Mouse (Mus musculus) heart, embryonic 10.5 days (tissue): ENCODE results near the gene Apob. TPM values are rescaled to one million over a fixed set of nuclear protein-coding genes. Genes with fewer than 3 reads are reported as not detected.

Experiments
- DNase-seq: peaks from one replicate; pipeline ENCODE4 v3.0.0-alpha.2; 2017; ENCODE audit warnings: low spot score
- H3K27ac ChIP-seq: fragments of 300-500 bp; sonication (generic); 2 replicates; pipeline ENCODE4 v1.5.1; 2016; ENCODE audit warnings: mild to moderate bottlenecking
- H3K27me3 ChIP-seq: fragments of 300-500 bp; sonication (generic); 2 replicates; pipeline ENCODE4 v1.6.1; 2016; ENCODE audit warnings: mild to moderate bottlenecking; ENCODE audit not compliant: poor library complexity, insufficient read depth, severe bottlenecking
- H3K36me3 ChIP-seq: fragments of 300-500 bp; sonication (generic); 2 replicates; pipeline ENCODE4 v1.6.1; 2016; ENCODE audit warnings: mild to moderate bottlenecking, moderate library complexity
- H3K4me1 ChIP-seq: fragments of 300-500 bp; sonication (generic); 2 replicates; pipeline ENCODE4 v1.6.1; 2016; ENCODE audit warnings: mild to moderate bottlenecking
- H3K4me3 ChIP-seq: fragments of 300-500 bp; sonication (generic); 2 replicates; pipeline ENCODE4 v1.5.1; 2016; ENCODE audit warnings: mild to moderate bottlenecking, moderate library complexity
- H3K9me3 ChIP-seq: fragments of 300-500 bp; sonication (generic); 2 replicates; pipeline ENCODE4 v1.6.1; 2016; ENCODE audit warnings: mild to moderate bottlenecking, moderate library complexity
- WGBS: fragments of 180-500 bp; shearing (Covaris S2); methylation state at CpG from one replicate; pipeline ENCODE4 v1.1.7; 2016; 5-methylcytosine and 5-hydroxymethylcytosine counted together
- polyA plus RNA-seq: library from polyadenylated mRNA; unstranded; fragments of >200 nt; fragmentation: Nextera tagmentation; extraction: Ambion mirVana; gene quantifications from 2 replicates; pipeline ENCODE4 v1.2.1, GENCODE M21; 2016

Gene Apob
- 0.26 and 6.3 TPM in 2 replicates for polyA plus RNA-seq

DNA sequence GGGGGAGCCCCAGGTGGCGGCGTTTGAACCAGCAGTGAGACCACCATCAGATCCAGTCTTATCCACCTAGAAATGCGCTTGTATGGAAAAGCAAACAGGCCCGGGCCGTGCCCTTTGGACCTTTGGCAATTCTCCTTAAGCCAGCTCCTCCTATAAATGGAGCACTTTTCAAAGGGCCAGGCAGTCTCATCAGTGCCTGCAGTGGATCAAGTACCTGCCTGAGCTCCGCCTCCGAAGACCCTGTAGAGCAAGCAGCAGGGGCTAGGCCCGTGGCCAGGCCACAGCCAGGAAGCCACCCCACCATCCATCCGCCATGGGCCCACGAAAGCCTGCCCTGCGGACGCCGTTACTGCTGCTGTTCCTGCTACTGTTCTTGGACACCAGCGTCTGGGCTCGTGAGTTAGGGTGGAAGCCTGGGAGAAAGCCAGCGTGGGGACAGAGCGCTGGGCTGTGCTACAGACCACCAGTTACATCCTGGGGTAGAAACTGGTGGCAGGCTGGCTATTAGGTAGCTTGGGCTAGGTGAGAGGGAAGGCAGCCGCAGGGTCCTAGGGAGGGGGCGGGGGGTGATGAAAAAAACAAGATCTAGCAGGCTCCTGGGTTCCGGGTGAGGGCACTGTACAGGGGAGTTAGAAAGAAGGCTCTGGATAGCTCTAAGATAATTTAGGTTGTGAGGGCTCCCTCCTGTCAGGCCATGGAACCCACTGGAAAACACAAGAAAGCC is at the start of gene Apob:
Gene Apob, plus strand, starts transcription at position 183 of the 724 bp plus-strand sequence.
- Histone ChIP-seq H3K9me3 (no peaks in the 10 kb centered on the region), H3K4me3 (no peak within 1 kb of the TSS), H3K27ac (no peak within 1 kb of the TSS), H3K4me1 (no peaks in the 10 kb centered on the region), H3K27me3 (0 out of 2 replicates have a peak, but pooled peaks cover 6% of the 10 kb centered on the region), H3K36me3 (no peaks in the 10 kb centered on the region)
- WGBS, result 75% methylated on average over 20 of the region's 20 CpGs
- no peak for DNase-seq

DNA sequence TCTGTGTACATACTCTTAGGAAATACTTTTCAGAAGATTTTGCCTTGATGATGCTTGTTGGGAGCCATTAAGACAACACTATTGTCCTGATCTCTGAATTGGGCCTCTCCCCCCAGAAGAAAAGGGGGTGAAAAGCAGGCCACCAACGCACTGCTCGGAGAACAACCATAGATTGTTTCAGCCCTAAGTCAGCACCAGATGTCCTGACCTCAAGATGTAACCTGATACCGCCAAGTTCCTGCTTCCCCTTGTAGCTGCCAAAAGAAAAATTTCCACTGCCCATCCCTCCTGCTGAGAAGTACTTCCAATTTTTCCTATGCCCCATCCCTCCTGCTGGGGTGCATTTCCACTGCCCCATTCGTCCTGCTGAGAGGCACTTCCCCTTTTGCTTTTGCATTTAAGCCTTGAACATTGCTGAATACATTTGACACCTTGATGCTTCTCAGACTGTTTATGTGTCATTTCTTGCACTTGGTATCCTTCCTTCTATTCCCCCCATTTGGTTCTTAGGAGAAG is 45.0 kb upstream of the Apob start:
- H3K27me3 ChIP-seq, result no peaks in the 10 kb centered on the region
- no peaks in the 10 kb centered on the region for H3K4me1 ChIP-seq
- H3K36me3 ChIP-seq, result no peaks in the 10 kb centered on the region
- H3K27ac ChIP-seq, result no peak overlapping the region
- H3K4me3 ChIP-seq, result no peak overlapping the region
- no peak for DNase-seq
- no peaks in the 10 kb centered on the region for H3K9me3 ChIP-seq
- 66% methylated on average over 4 of the region's 4 CpGs for WGBS

DNA sequence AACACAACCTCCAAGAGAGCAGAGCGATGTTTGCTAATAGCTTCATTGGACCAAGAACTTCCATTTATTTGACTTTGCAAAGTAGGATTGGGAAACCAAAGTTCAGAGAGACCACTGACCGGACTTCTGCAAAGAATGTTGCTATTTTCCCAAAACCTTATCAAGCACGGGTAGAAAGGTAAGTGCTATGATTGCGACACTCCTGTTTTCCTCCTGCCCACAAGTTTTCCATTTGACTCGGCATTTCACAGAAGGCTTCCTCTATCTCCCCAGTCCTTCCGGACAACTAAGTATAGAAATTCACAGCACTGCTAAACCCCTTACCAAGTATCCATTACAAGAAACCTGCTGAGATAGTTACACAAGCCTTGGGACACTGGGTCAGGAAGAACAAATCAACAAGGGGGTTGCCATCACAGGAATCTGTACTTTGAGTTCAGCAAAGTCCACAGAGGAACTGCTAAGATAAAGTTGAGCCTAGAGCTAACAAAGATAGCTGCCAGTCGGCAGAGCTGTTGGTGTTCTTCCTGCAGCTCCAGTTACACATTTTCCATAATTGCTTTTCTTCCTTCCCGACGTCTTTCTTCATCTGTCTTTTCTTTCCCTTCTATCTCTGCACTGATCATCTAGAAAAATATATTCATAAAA is 27.2 kb upstream of the Apob start:
- Histone ChIP-seq H3K36me3 (no peaks in the 10 kb centered on the region), H3K27me3 (no peaks in the 10 kb centered on the region), H3K27ac (no peak overlapping the region), H3K9me3 (no peaks in the 10 kb centered on the region), H3K4me3 (no peak overlapping the region), H3K4me1 (no peaks in the 10 kb centered on the region)
- DNase-seq, result no peak
- 61% methylated on average over 9 of the region's 9 CpGs for WGBS

DNA sequence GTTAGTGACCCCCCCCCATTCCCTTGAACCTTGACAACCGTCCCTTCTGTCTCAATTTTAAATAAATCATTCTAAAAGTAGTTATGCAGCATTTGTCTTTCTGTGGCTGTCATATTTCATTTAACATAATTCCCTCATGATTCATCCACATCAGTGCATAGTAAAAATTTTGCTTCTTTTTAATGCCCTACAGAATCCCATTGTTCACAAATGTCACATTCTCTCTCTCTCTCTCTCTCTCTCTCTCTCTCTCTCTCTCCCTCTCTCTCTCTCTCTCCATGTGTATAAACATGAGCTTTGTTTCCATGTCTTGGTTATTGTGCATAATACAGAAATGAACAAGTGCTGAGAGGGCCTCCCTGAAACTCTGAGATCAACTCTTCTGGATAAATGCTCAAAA is 18.6 kb upstream of the Apob start:
- DNase-seq, result no peak

DNA sequence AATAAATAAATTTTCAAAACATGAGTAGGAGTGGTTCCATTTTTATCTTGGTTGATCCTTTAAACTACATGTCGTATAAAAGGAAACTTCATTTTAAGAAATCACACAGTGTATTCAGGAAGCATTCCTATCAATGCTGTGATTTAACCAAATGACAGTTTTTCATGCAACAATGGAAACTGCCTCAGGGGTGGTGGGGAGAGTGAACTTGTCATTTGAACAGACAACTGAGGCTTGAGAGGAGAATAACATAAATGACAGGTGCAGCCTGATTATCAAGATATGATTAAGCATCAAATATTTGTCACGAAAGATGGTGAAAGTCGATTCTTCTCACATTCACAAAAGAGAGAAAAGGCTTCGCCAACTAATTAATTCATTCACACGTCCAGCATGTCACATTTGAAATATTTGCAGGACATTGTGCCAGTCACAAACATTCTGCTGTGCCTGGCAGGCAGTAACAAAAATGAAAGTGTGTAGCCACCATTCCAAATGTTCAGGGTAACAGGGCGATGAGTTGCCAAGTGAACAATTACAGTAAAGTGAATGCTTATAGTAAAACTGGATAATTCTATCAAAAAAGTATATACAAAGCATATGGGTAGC is 18.0 kb upstream of the Apob start:
- Histone ChIP-seq H3K36me3 (no peaks in the 10 kb centered on the region), H3K27ac (no peak overlapping the region), H3K4me1 (peaks cover 10% of the 10 kb centered on the region; the same call in 1 of the 2 replicates), H3K9me3 (no peaks in the 10 kb centered on the region), H3K4me3 (no peak overlapping the region), H3K27me3 (no peaks in the 10 kb centered on the region)
- no peak for DNase-seq
- 84% methylated on average over 6 of the region's 6 CpGs for WGBS

More for the DNA sequence above, 18.6 kb upstream of the Apob start:
- H3K27ac ChIP-seq, result no peak overlapping the region
- H3K4me3 ChIP-seq, result no peak overlapping the region
- no peaks in the 10 kb centered on the region for H3K9me3 ChIP-seq
- H3K36me3 ChIP-seq, result no peaks in the 10 kb centered on the region
- H3K27me3 ChIP-seq, result no peaks in the 10 kb centered on the region
- peaks cover 10% of the 10 kb centered on the region; the same call in 1 of the 2 replicates for H3K4me1 ChIP-seq
- WGBS, result 73% methylated on average over 1 of the region's 1 CpGs

DNA sequence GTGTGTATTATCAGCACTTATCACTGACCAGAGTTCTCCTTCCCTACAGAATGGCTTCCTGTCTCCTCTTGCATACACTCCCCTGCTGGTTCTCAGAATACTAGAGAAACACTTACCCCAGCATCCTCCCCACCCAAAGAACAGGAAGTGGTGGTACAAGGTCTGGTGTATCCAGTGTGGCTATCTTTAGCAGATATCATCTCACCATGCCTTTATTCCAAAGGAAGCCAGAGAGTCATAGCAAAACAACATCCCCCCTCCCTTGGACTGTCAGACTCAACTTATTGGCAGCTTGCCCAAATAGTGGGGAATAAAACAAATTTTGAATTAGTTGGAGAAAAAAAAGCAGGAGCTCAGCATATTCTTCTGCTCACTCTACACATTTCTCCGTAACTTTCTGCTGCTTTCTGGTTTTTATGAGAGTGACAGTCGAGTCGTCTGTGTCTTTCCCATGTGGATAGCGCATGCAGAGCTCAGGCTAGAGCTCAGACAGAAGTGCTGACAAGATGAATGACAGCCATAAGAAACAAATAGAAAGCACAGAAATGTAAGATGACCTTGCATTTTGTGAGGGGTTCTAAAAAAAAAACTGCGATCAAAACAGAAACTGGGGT is 15.0 kb upstream of the Apob start:
- Histone ChIP-seq H3K27ac (no peak overlapping the region), H3K27me3 (no peaks in the 10 kb centered on the region), H3K4me3 (no peak overlapping the region), H3K9me3 (no peaks in the 10 kb centered on the region), H3K36me3 (no peaks in the 10 kb centered on the region), H3K4me1 (peaks cover 10% of the 10 kb centered on the region; the same call in 1 of the 2 replicates)
- DNase-seq, result no peak
- 52% methylated on average over 5 of the region's 5 CpGs for WGBS

DNA sequence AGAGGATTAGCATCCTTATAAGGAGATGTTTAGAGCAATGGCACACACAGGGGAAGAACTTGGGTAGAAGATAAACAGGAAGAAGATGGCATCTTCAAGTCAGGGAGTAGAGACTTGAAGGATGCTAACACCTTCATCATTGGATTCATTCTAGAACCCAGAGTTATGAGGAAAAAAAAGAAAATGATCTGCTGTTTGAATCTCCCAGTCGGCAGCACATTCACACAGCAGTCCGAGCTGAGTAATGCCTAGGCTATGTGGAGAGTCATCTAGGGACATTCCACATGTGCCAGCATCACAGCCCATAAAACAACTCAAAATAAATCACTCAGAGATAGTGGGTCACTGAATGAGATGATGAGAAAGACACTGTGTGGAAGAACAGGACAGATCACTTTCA is 10.2 kb upstream of the Apob start:
- Histone ChIP-seq H3K36me3 (no peaks in the 10 kb centered on the region), H3K27me3 (no peaks in the 10 kb centered on the region), H3K9me3 (no peaks in the 10 kb centered on the region), H3K27ac (no peak overlapping the region), H3K4me1 (peaks cover 7% of the 10 kb centered on the region; the same call in 1 of the 2 replicates), H3K4me3 (no peak overlapping the region)
- WGBS, result 89% methylated on average over 2 of the region's 2 CpGs
- DNase-seq, result no peak

DNA sequence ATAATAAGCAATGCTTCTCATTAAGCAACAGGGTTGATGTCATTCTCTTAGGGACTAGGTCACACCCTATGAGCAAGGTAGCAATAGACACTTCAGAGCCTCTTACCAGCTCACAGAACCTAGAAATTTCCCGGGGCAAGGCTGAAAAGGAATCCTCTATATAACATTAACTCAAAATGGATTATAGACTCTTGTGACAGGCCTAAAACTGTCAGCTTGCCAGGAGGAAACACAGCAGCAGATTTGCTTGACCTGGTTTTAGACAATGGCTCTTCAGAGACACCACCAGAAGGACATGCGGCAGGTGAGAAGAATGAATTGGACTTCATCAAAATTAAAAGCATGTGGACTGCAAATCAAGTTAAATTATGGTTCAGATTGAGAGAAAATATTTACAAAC is 7.1 kb upstream of the Apob start:
- no peak for DNase-seq
- no peaks in the 10 kb centered on the region for H3K4me1 ChIP-seq
- WGBS, result 89% methylated on average over 2 of the region's 2 CpGs

DNA sequence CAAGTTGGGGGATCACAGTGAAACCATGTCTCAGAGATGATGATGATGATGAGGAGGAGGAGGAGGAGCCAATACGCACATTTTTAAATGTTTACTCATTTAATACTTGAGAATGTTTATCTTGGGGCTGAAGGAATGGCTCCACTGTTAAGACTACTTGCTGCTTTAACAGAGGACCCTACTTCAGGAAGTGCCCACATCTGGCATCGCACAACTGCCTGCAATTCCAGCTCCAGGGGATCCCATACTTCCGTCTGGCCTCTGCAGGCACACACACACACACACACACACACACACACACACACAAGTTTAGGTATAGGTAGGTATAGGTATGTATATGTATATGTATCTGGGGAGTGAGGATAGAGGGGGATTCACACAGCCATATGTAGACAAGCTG is 6.6 kb upstream of the Apob start:
- Histone ChIP-seq H3K4me1 (no peaks in the 10 kb centered on the region), H3K36me3 (no peaks in the 10 kb centered on the region), H3K4me3 (no peak overlapping the region), H3K9me3 (no peaks in the 10 kb centered on the region), H3K27me3 (no peaks in the 10 kb centered on the region), H3K27ac (no peak overlapping the region)
- no peak for DNase-seq
- 72% methylated on average over 3 of the region's 3 CpGs for WGBS

More for the DNA sequence above, 7.1 kb upstream of the Apob start:
- H3K36me3 ChIP-seq, result no peaks in the 10 kb centered on the region
- no peak overlapping the region for H3K4me3 ChIP-seq
- no peak overlapping the region for H3K27ac ChIP-seq
- H3K9me3 ChIP-seq, result no peaks in the 10 kb centered on the region
- H3K27me3 ChIP-seq, result no peaks in the 10 kb centered on the region

DNA sequence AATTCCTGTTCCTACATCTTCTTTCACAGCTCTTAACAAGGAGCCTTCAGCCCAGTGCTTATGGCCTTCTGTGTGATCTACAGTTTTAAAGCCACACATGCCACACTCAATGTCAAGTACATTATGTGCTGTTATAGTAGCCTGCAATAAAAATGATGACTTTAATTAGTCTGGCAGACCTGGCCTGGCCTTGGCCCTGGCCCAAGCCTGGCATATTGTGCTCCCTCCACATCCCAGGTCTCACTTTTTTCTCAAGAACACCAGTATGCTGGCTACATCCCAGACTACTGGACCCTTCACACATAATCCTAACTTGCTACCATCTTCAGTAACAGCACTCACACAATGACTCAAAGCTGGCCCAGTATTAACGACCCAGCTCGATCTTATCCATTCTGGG is 5.7 kb upstream of the Apob start:
- Histone ChIP-seq H3K4me1 (no peaks in the 10 kb centered on the region), H3K36me3 (no peaks in the 10 kb centered on the region), H3K27me3 (no peaks in the 10 kb centered on the region), H3K4me3 (no peak overlapping the region), H3K27ac (no peak overlapping the region), H3K9me3 (no peaks in the 10 kb centered on the region)
- DNase-seq, result no peak
- WGBS, result 84% methylated on average over 2 of the region's 2 CpGs

DNA sequence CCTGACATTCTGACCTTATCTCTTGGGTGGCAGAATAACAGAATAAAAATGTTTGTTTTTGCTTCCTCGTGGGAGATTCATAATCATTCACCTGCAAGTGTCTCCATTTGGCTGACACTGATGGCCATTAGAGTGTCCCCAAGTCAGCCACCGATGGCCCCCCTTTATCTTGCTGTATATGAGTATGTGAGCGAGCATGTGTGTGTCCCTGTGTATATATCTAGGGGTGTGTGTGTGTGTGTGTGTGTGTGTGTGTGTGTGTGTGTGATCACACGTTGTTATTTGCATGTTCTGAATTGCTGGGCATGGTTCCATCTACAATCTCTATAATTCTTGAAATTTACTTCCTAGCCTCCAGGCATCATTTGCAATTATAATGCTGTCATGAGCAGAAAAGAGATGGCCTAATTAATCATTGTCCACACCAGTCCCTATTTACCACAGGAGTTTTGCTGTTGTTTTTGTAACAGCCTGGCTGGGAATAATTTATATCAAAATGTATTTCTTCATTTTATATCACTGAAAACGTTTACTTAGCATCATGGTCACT is 3.6 kb upstream of the Apob start:
- no peaks in the 10 kb centered on the region for H3K36me3 ChIP-seq
- H3K27ac ChIP-seq, result no peak overlapping the region
- H3K4me1 ChIP-seq, result no peaks in the 10 kb centered on the region
- no peak for DNase-seq
- no peaks in the 10 kb centered on the region for H3K9me3 ChIP-seq
- 0 out of 2 replicates have a peak, but pooled peaks cover 6% of the 10 kb centered on the region for H3K27me3 ChIP-seq
- no peak overlapping the region for H3K4me3 ChIP-seq
- 67% methylated on average over 5 of the region's 5 CpGs for WGBS

DNA sequence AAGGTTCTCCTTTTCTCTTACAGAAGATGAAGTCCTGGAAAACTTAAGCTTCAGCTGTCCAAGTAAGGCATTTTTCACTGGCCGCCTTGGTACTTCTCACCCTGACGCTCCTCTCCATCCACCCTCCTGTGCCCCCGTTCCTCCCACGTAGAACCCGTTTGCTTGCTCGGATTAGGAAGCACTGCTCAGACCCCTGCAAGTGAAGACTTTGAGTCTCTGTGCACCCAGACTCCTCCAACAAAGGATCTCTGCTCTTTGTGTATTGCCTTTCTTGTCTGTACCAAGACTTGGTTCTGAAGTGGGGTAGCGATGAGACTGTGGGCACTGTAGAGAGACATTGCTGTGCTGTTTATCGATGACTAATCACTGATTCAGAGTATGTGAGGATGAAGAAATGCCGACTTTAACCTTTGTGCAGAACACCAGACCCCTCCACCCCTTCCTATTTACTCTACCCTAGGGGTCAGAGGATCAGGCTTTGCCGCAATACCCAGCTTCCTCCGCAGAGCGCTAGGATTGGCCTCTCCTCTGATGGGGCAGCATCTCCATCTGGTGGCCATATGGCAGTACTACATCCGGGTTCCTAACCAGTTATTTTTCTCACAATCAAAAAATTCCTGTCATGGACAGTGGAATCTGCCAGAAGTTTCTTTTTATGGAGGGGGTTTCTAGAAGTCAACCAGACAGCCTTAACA is 889 bp downstream of the Apob start:
- H3K36me3 ChIP-seq, result no peaks in the 10 kb centered on the region
- H3K9me3 ChIP-seq, result no peaks in the 10 kb centered on the region
- 0 out of 2 replicates have a peak, but pooled peaks cover 6% of the 10 kb centered on the region for H3K27me3 ChIP-seq
- no peak overlapping the region for H3K4me3 ChIP-seq
- no peak for DNase-seq
- WGBS, result 43% methylated on average over 13 of the region's 13 CpGs
- H3K4me1 ChIP-seq, result no peaks in the 10 kb centered on the region
- no peak overlapping the region for H3K27ac ChIP-seq
